Mouse (Mus musculus): ENCODE data around the gene Dtx3l. TPM values are rescaled to one million over a fixed set of nuclear protein-coding genes. Genes with fewer than 3 reads are reported as not detected.
"Not testable (repeated sequence)": the region's sequence is repeated elsewhere in the genome, so short reads cannot be mapped to it uniquely, and the experiment has no call there.

Gene Dtx3l
- polyA plus RNA-seq, 1 experiment from 2014 or later, result 1.5 TPM

DNA sequence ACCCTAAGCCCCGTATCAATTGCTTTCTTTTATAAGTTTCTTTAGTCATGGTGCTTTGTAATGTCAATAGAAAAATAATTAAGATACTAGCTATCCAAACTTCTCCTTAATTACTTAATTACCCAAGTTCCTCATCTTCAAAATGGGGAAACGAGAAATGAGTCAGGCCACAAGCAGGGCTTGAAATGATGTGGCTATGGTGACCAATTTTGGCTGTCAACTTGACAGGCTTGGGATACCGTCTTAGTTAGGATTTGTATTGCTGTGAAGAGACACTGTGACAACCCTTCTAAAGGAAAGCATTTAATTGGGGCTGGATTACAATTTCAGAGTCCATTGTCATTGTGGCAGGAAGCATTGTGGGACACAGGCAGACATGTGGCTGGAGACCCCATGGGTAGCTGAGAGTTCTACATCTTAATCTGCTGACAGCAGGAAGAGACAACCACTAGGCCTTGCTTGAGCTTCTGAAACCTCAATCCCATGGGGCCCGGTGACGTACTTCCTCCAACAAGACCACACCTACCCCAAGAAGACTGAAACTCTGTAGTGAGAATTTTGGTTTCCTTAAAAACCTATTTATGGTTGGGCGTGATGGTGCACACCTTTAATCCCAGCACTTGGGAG is 35.8 kb downstream of the Dtx3l start:
- WGBS, result 77% methylated on average over 6 of the region's 6 CpGs
- no peak for ATAC-seq (replicated peaks)

DNA sequence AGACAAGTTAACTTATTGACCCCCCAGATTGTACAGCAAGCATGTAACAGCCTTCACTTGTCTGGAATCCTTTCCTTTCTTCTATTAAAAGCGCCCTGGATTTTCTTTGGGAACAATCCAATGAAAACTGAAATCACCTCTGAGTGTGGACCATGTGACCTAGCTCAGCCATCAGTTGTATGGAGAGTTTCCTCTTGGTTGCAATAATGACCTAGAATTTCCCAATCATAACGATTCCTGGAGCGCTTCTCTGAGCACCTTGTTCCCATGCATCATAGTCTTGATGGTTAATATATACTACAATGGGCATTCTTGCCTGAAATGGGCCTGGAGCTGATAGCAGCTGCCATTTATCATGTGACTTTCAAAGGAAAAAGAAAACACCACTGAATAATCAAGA is 38.4 kb downstream of the Dtx3l start:
- Histone ChIP-seq H3K4me3 (no peak overlapping the region), H3K36me3 (replicated peaks) (no peaks in the 10 kb centered on the region), H3K9me3 (no peaks in the 10 kb centered on the region), H3K4me1 (no peaks in the 10 kb centered on the region), H3K27ac (no peak overlapping the region), H3K9ac (no peak overlapping the region), H3K4me2 (no peak overlapping the region), H3K27me3 (replicated peaks) (no peaks in the 10 kb centered on the region)
- ATAC-seq (replicated peaks), result no peak
- 87% methylated on average over 3 of the region's 3 CpGs for WGBS

More for the DNA sequence above, 35.8 kb downstream of the Dtx3l start:
- Histone ChIP-seq H3K27ac (no peak overlapping the region), H3K36me3 (replicated peaks) (no peaks in the 10 kb centered on the region), H3K9me3 (no peaks in the 10 kb centered on the region), H3K4me2 (no peak overlapping the region), H3K4me3 (no peak overlapping the region), H3K4me1 (no peaks in the 10 kb centered on the region), H3K27me3 (replicated peaks) (no peaks in the 10 kb centered on the region), H3K9ac (no peak overlapping the region)

DNA sequence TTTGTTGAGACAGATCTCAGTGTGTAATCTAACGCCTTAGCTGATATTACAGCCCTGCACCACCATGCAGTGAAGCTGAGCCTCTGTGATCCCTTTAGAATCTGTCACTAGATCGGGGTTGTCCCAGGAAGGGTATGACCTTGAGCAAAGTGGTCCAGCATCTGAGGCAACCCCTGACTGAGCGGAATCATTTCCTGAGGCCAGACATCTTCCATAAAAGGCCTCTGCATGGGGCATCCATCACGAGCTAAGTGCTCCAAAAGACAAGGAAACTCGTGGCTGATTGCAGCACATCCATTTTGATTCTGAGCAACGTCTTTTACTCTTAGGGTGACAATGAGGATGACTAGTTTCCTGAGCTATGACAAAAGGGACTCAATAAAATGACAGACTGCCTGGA is 44.0 kb downstream of the Dtx3l start:
- H3K4me3 ChIP-seq, result no peak overlapping the region
- H3K4me1 ChIP-seq, result no peaks in the 10 kb centered on the region
- H3K9me3 ChIP-seq, result no peaks in the 10 kb centered on the region
- H3K27me3 ChIP-seq (replicated peaks), result no peaks in the 10 kb centered on the region
- 63% methylated on average over 6 of the region's 6 CpGs for WGBS
- no peak overlapping the region for H3K27ac ChIP-seq
- no peaks in the 10 kb centered on the region for H3K36me3 ChIP-seq (replicated peaks)
- H3K4me2 ChIP-seq, result no peak overlapping the region
- no peak overlapping the region for H3K9ac ChIP-seq
- no peak for ATAC-seq (replicated peaks)

DNA sequence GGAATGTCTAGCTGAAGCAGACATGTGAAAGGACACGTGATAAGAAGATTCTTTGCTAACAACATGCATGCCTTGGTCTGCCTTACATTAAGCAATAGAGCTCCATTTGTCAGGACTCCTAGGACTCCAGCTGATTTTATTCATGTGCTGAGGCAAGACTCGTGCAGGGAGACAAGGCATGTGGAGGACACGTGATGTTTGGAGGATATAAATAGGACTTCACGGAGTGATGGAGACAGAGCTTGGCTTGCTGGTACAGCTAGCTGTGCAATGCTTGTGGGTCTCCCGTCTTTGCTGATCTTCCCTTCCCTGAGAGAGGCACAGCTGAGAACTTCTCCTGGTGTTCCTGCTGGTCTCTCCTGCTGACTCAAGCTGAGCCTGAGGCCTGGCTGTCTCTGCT is 47.3 kb downstream of the Dtx3l start:
- H3K27me3 ChIP-seq (replicated peaks); H3K27ac ChIP-seq; H3K4me3 ChIP-seq; ATAC-seq (replicated peaks); H3K9ac ChIP-seq; H3K4me2 ChIP-seq; H3K36me3 ChIP-seq (replicated peaks); H3K4me1 ChIP-seq; H3K9me3 ChIP-seq: not testable (repeated sequence)
- WGBS, result 82% methylated on average over 5 of the region's 5 CpGs

DNA sequence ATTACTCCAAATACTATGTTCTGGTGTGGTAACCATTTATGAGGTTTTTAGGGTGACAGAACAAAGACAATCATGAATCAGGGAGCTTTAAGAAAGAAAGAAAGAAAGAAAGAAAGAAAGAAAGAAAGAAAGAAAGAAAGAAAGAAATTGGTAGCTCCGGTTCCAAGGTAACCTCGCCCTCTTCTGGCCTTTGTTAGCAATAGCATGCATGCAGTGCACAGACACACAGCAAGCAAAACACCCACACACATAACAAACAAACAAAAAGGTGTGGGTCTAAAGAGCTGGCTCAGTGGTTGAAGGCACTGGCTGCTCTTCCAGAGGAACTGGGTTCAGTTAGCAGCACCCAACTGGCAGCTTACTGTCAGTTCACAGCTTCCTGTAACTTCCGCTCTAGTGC is 48.3 kb downstream of the Dtx3l start:
- no peaks in the 10 kb centered on the region for H3K36me3 ChIP-seq (replicated peaks)
- ATAC-seq (replicated peaks), result no peak
- no peak overlapping the region for H3K9ac ChIP-seq
- 76% methylated on average over 3 of the region's 3 CpGs for WGBS
- H3K9me3 ChIP-seq, result no peaks in the 10 kb centered on the region
- no peak overlapping the region for H3K4me2 ChIP-seq
- no peaks in the 10 kb centered on the region for H3K4me1 ChIP-seq
- no peaks in the 10 kb centered on the region for H3K27me3 ChIP-seq (replicated peaks)
- H3K27ac ChIP-seq, result no peak overlapping the region
- H3K4me3 ChIP-seq, result no peak overlapping the region

DNA sequence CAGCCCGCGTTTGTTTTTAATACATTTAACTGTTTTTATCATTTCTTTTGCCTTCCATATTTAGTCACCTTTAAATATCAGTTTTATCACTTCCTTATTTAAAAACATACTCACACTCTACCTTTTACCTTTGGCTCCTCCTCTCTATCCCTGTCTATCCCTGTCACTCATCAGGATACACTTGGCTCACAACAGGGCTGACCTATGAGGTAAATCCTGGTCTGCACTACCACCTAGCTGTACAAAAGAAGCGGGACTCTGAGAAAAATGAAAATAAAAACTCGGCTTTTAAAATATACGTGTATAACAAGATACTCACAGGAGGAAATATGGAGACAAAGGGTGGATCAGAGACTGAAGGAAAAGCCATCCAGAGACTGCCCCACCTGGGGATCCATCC is 50.0 kb downstream of the Dtx3l start:
- Histone ChIP-seq H3K36me3 (replicated peaks) (no peaks in the 10 kb centered on the region), H3K4me3 (no peak overlapping the region), H3K4me1 (no peaks in the 10 kb centered on the region), H3K27me3 (replicated peaks) (no peaks in the 10 kb centered on the region), H3K9ac (no peak overlapping the region), H3K27ac (no peak overlapping the region), H3K9me3 (no peaks in the 10 kb centered on the region), H3K4me2 (no peak overlapping the region)
- no peak for ATAC-seq (replicated peaks)
- WGBS, result 88% methylated on average over 5 of the region's 5 CpGs

DNA sequence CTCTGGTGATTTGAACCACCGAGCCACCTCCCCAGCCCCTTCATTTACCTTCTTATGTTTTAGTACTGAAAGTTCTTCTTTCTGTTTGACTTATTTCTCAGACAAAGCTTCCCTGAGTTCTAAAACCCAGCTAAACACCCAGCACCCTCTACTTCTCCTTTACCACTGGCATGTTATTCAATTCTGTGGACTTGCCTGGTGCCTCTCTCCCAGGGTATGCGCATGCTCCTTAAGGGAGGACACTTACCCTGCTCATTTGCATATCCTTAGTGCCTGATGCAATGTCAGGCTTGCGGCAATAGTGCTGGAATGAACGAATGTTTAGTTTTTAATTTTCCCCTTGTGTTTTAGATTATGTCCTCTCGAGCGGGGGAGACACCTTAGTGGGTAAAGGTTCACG is 50.8 kb downstream of the Dtx3l start:
- Histone ChIP-seq H3K9ac (no peak overlapping the region), H3K4me3 (no peak overlapping the region), H3K4me1 (no peaks in the 10 kb centered on the region), H3K9me3 (no peaks in the 10 kb centered on the region), H3K27me3 (replicated peaks) (no peaks in the 10 kb centered on the region), H3K27ac (no peak overlapping the region), H3K4me2 (no peak overlapping the region), H3K36me3 (replicated peaks) (no peaks in the 10 kb centered on the region)
- no peak for ATAC-seq (replicated peaks)
- 87% methylated on average over 7 of the region's 7 CpGs for WGBS

Other genes with a start within 250 kb of the Dtx3l start
- 31.4 TPM in 2 replicates for gene Dirc2, start 169.8 kb downstream of the Dtx3l start, polyA plus RNA-seq (2015; fragmentation: Nextera tagmentation; extraction: Ambion mirVana)
- 17.2 and 18.5 TPM in 2 replicates for gene Hspbap1, start 168.8 kb downstream of the Dtx3l start, polyA plus RNA-seq (2015; fragmentation: Nextera tagmentation; extraction: Ambion mirVana)
- 0.49 and 0.72 TPM in 2 replicates for gene Parp14, start 67.6 kb downstream of the Dtx3l start, polyA plus RNA-seq (2015; fragmentation: Nextera tagmentation; extraction: Ambion mirVana)
- gene Parp9, start 681 bp downstream of the Dtx3l start, polyA plus RNA-seq (2015; fragmentation: Nextera tagmentation; extraction: Ambion mirVana), result 1.8 and 2.6 TPM in 2 replicates
- 74.3 and 83.1 TPM in 2 replicates for gene Kpna1, start 39.6 kb upstream of the Dtx3l start, polyA plus RNA-seq (2015; fragmentation: Nextera tagmentation; extraction: Ambion mirVana)
- 13.0 and 13.2 TPM in 2 replicates for gene Wdr5b, start 102.0 kb upstream of the Dtx3l start, polyA plus RNA-seq (2015; fragmentation: Nextera tagmentation; extraction: Ambion mirVana)
- 128 and 129 TPM in 2 replicates for gene Fam162a, start 132.4 kb upstream of the Dtx3l start, polyA plus RNA-seq (2015; fragmentation: Nextera tagmentation; extraction: Ambion mirVana)
- 27.4 and 27.6 TPM in 2 replicates for gene Ccdc58, start 132.5 kb upstream of the Dtx3l start, polyA plus RNA-seq (2015; fragmentation: Nextera tagmentation; extraction: Ambion mirVana)
- gene Csta1, start 192.1 kb upstream of the Dtx3l start, polyA plus RNA-seq (2015; fragmentation: Nextera tagmentation; extraction: Ambion mirVana), result not detected in 2 replicates
- not detected in 2 replicates for gene Stfa2l1, start 217.7 kb upstream of the Dtx3l start, polyA plus RNA-seq (2015; fragmentation: Nextera tagmentation; extraction: Ambion mirVana)
- gene Gm5483, start 245.1 kb upstream of the Dtx3l start, polyA plus RNA-seq (2015; fragmentation: Nextera tagmentation; extraction: Ambion mirVana), result 1.1 TPM in 1 of 2 replicates, not detected in the other